ENCODE assay signal across 7 mouse cellular contexts in genomic region chr17:51811911-51812260, GRCm38 (mm10). TPM values are rescaled to one million over a fixed set of nuclear protein-coding genes. Genes with fewer than 3 reads are reported as not detected.
DNase-seq lines count a peak whose midpoint lies in the region; ATAC-seq and TF ChIP-seq lines count a peak whose summit lies in the region.

No protein-coding gene starts in this region.

- no peak for TF ChIP-seq POLR2A in lung, adult 2 months (IDR thresholded peaks at IDR 0.05; ENCODE audit: borderline replicate concordance, extremely low read depth, low read depth, low read length)
- TF ChIP-seq POLR2A in myocyte (IDR thresholded peaks at IDR 0.05; ENCODE audit: insufficient read length, low read depth): no peak

- intact Hi-C loops in gastrocnemius, postnatal 14 days (cut with DNase I; ENCODE audit: low total_unique reads): no loop called here

- ATAC-seq in embryonic facial prominence, embryonic 11.5 days (replicated peaks; ENCODE audit: insufficient number of reproducible peaks, low FRiP score, low TSS enrichment, low read depth): peak; percentile 20; the same call in 1 of the 2 replicates
- ATAC-seq in hindbrain, postnatal 0 days: 0 out of 2 replicates have a peak, but pooled peaks have one; percentile 1

- H3K9ac ChIP-seq in embryonic facial prominence, embryonic 11.5 days (replicated peaks; ENCODE audit: low read length): peak overlapping the region; percentile 78
- H3K9ac ChIP-seq in hindbrain, postnatal 0 days (replicated peaks; ENCODE audit: low read length): peak overlapping the region; percentile 83

- no peak for TF ChIP-seq CTCF in lung, adult 2 months (IDR thresholded peaks at IDR 0.05; ENCODE audit: insufficient read depth, low read length)
- no peak for TF ChIP-seq CTCF in hindbrain, postnatal 0 days (IDR thresholded peaks at IDR 0.05; ENCODE audit: low read depth)

- H3K27me3 ChIP-seq in embryonic facial prominence, embryonic 11.5 days (ENCODE audit: control insufficient read depth, insufficient read depth, low read length): no peaks in the 10 kb centered on the region
- H3K27me3 ChIP-seq in hindbrain, postnatal 0 days (ENCODE audit: insufficient read depth, low read length): no peaks in the 10 kb centered on the region
- H3K27me3 ChIP-seq in myocyte (ENCODE audit: control insufficient read depth, insufficient read depth, insufficient read length): peaks cover 19% of the 10 kb centered on the region

- H3K9me3 ChIP-seq in embryonic facial prominence, embryonic 11.5 days (replicated peaks; ENCODE audit: control insufficient read depth, low read length): no peaks in the 10 kb centered on the region
- no peaks in the 10 kb centered on the region for H3K9me3 ChIP-seq in hindbrain, postnatal 0 days (ENCODE audit: low read length)

- no peaks in the 10 kb centered on the region for H3K79me2 ChIP-seq in myocyte (ENCODE audit: control insufficient read depth, insufficient read depth)

- H3K27ac ChIP-seq in embryonic facial prominence, embryonic 11.5 days (replicated peaks; ENCODE audit: low read depth, low read length): no peak overlapping the region
- H3K27ac ChIP-seq in hindbrain, postnatal 0 days: peak overlapping the region; percentile 92; the same call in 1 of the 2 replicates

- no peaks in the 10 kb centered on the region; the same call in 1 of the 2 replicates for H3K4me1 ChIP-seq in lung, adult 2 months (ENCODE audit: control insufficient read depth, insufficient read depth, low read length)
- no peaks in the 10 kb centered on the region for H3K4me1 ChIP-seq in embryonic facial prominence, embryonic 11.5 days (ENCODE audit: control insufficient read depth, insufficient read depth, low read length)
- no peaks in the 10 kb centered on the region for H3K4me1 ChIP-seq in hindbrain, postnatal 0 days (ENCODE audit: insufficient read depth, low read length)

- H3ac ChIP-seq in myocyte (ENCODE audit: control insufficient read depth, insufficient read length): no peak overlapping the region

- H3K4me3 ChIP-seq in lung, adult 2 months (replicated peaks; ENCODE audit: extremely low read depth, low read depth, low read length): peak overlapping the region; percentile 64
- peak overlapping the region; percentile 86 for H3K4me3 ChIP-seq in embryonic facial prominence, embryonic 11.5 days (ENCODE audit: low read depth, low read length)
- peak overlapping the region; percentile 95 for H3K4me3 ChIP-seq in hindbrain, postnatal 0 days (ENCODE audit: low read length)
- peak overlapping the region; percentile 11 for H3K4me3 ChIP-seq in myocyte

- WGBS in lung, adult 2 months: under 1% methylated on average over 11 of the region's 11 CpGs
- under 1% methylated on average over 11 of the region's 11 CpGs for WGBS in embryonic facial prominence, embryonic 11.5 days
- WGBS in hindbrain, postnatal 0 days: 2% methylated on average over 11 of the region's 11 CpGs

- no peaks in the 10 kb centered on the region for H3K36me3 ChIP-seq in embryonic facial prominence, embryonic 11.5 days (replicated peaks; ENCODE audit: control insufficient read depth, insufficient read depth, low read depth, low read length)
- H3K36me3 ChIP-seq in hindbrain, postnatal 0 days (ENCODE audit: insufficient read depth, low read length): no peaks in the 10 kb centered on the region
- no peaks in the 10 kb centered on the region for H3K36me3 ChIP-seq in myocyte (ENCODE audit: control insufficient read depth, insufficient read depth)

- peak overlapping the region; percentile 77 for H3K4me2 ChIP-seq in embryonic facial prominence, embryonic 11.5 days (ENCODE audit: low read depth, low read length)
- H3K4me2 ChIP-seq in hindbrain, postnatal 0 days (ENCODE audit: low read depth, low read length): peak overlapping the region; percentile 86
- peak overlapping the region; percentile 66 for H3K4me2 ChIP-seq in myocyte (ENCODE audit: low read depth)

- DNase-seq in lung, adult 2 months: no peak
- no peak for DNase-seq in lung, postnatal 36 days
- DNase-seq in embryonic facial prominence, embryonic 11.5 days (ENCODE audit: low spot score): peak; percentile 33
- peak; percentile 47 for DNase-seq in hindbrain, postnatal 0 days (ENCODE audit: low spot score)
- no peak for DNase-seq in gastrocnemius, postnatal 14 days
- DNase-seq in right cerebral cortex, adult 2 months (ENCODE audit: low spot score in 2 of 2): no peak

TF ChIP-seq in myocyte, 11 proteins besides CTCF, POLR2A, EP300 and RAD21:
- TF ChIP-seq MYOG (IDR thresholded peaks at IDR 0.05; ENCODE audit: control insufficient read depth in 1 of 3, insufficient read depth in 1 of 3, insufficient read length in 2 of 3, low read depth in 2 of 3): no peak
- TF ChIP-seq POLR2AphosphoS2 (IDR thresholded peaks at IDR 0.05; ENCODE audit: insufficient read length, low read depth): no peak
- no peak for TF ChIP-seq SRF (IDR thresholded peaks at IDR 0.05; ENCODE audit: control insufficient read depth, insufficient read length, low read depth)
- TF ChIP-seq TCF3 (IDR thresholded peaks at IDR 0.05; ENCODE audit: insufficient read length, low read depth): no peak
- TF ChIP-seq MAX (IDR thresholded peaks at IDR 0.05; ENCODE audit: low read depth): no peak

RNA-seq across cellular contexts. Expression of gene Satb1, which starts 21.2 kb away (rescaled TPM):
- 7.2 and 8.4 TPM in 2 replicates for polyA plus RNA-seq in lung, adult 2 months (2012; rRNA removed)
- polyA plus RNA-seq in embryonic facial prominence, embryonic 11.5 days (2014; fragmentation: Nextera tagmentation; extraction: Ambion mirVana): 17.3 and 18.1 TPM in 2 replicates
- 37.1 and 44.5 TPM in 2 replicates for total RNA-seq in hindbrain, postnatal 0 days (2014; rRNA removed)
- polyA plus RNA-seq in hindbrain, postnatal 0 days (2015; fragmentation: Nextera tagmentation; extraction: Ambion mirVana): 21.5 and 26.2 TPM in 2 replicates
- 0.67 TPM for polyA plus RNA-seq in myocyte (2012; fragmentation: generic; extraction: Trizol)
- 10 to 100 TPM; 58.6 to 67.1 TPM for total RNA-seq in gastrocnemius, postnatal 14 days (2021)

Comparison
In these comparisons a context has a peak if more than half of its experiments do, and no peak if none do; other contexts are left out.
1. DNase-seq: peak in embryonic facial prominence, embryonic 11.5 days (single experiment) and hindbrain, postnatal 0 days (single experiment); none in lung, adult 2 months (single experiment), lung, postnatal 36 days (single experiment), gastrocnemius, postnatal 14 days (single experiment) and right cerebral cortex, adult 2 months (0 of 2).
2. H3K4me3 ChIP-seq: peak in every context shown above with its lines; median percentile 95 in hindbrain, postnatal 0 days; 86 in embryonic facial prominence, embryonic 11.5 days; 64 in lung, adult 2 months; 11 in myocyte.
3. Peak in every context shown above with its lines, with median percentiles within 50 percentile points of each other: H3K4me2 ChIP-seq.